Mouse (Mus musculus) liver, embryonic 14.5 days (tissue): Measurements from ENCODE around the gene Ccdc15.

Experiments
- CTCF ChIP-seq: IDR thresholded peaks from 2 replicates; pipeline ENCODE4 v1.5.1; 2016; ENCODE audit warnings: antibody characterized with exemption, low read depth, control low read depth
- EP300 ChIP-seq: IDR thresholded peaks from 2 replicates; pipeline ENCODE4 v1.6.1; 2016; ENCODE audit warnings: antibody characterized with exemption, low read depth

- TF ChIP-seq CTCF (no peak), EP300 (no peak)
Measured at GRCm38 (mm10) chr9:37390891-37391290, 42.7 kb upstream of the Ccdc15 start.
